Mouse (Mus musculus): ENCODE results near the gene Tsc1. TPM values are rescaled to one million over a fixed set of nuclear protein-coding genes. Genes with fewer than 3 reads are reported as not detected.

Tsc1 gene
- polyA plus RNA-seq, 1 experiment from 2014 or later, result 9.8 TPM

- WGBS (ENCODE audit: insufficient replicate concordance), result 90% methylated on average over 10 of the region's 10 CpGs
- no peak overlapping the region for H3K4me2 ChIP-seq (ENCODE audit: low read depth, low read length)
- peaks cover 74% of the 10 kb centered on the region for H3K4me1 ChIP-seq (ENCODE audit: control insufficient read depth, low read depth, low read length)
- H3K4me3 ChIP-seq (ENCODE audit: low read depth, low read length), result no peak overlapping the region
- H3K27me3 ChIP-seq (ENCODE audit: control insufficient read depth, insufficient read depth, low read depth, low read length), result no peaks in the 10 kb centered on the region
- H3K27ac ChIP-seq (ENCODE audit: low read length), result peak overlapping the region; percentile 15; the same call in 1 of the 2 replicates
- peaks cover 66% of the 10 kb centered on the region for H3K36me3 ChIP-seq (ENCODE audit: control insufficient read depth, insufficient read depth)
- H3K9ac ChIP-seq (ENCODE audit: low read depth, low read length), result no peak overlapping the region
- H3K9me3 ChIP-seq (replicated peaks; ENCODE audit: control insufficient read depth, low read length), result no peaks in the 10 kb centered on the region
- no peak for ATAC-seq (ENCODE audit: low read depth)
Measured at GRCm38 (mm10) chr2:28612436-28613063, 28.5 kb upstream of the Tsc1 start.

DNA sequence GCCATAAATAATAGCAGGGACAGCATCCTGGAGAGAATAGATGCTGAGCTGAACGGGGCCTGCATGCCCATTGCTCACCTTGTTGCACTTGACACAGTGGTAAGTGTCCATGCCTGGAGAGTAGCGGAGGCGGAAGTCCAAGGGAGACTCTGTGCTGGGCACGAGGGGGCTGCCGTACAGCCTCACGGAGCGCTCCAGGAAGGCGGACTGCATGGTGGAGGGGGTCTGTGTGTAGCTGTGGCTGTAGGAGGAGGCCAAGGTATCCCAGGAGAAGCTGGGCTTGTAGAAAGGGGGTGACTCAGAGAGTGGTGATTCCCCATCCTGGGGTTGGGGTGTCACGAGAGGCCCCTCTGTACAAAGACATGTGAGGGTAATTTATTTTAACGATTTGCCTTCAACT, 27.4 kb upstream of the Tsc1 start:
- Histone ChIP-seq H3K4me3 (ENCODE audit: low read depth, low read length) (no peak overlapping the region), H3K9me3 (replicated peaks; ENCODE audit: control insufficient read depth, low read length) (no peaks in the 10 kb centered on the region), H3K36me3 (ENCODE audit: control insufficient read depth, insufficient read depth) (peaks cover 66% of the 10 kb centered on the region), H3K27ac (ENCODE audit: low read length) (peak overlapping the region; percentile 29; the same call in 1 of the 2 replicates), H3K4me2 (ENCODE audit: low read depth, low read length) (no peak overlapping the region), H3K9ac (ENCODE audit: low read depth, low read length) (no peak overlapping the region), H3K27me3 (ENCODE audit: control insufficient read depth, insufficient read depth, low read depth, low read length) (no peaks in the 10 kb centered on the region), H3K4me1 (ENCODE audit: control insufficient read depth, low read depth, low read length) (peaks cover 74% of the 10 kb centered on the region)
- 93% methylated on average over 10 of the region's 10 CpGs for WGBS (ENCODE audit: insufficient replicate concordance)
- ATAC-seq (ENCODE audit: low read depth), result no peak

GRCm38 (mm10) chr2:28616358-28616757, 24.7 kb upstream of the Tsc1 start:
- peak; percentile 33 for ATAC-seq (ENCODE audit: low read depth)
- H3K27ac ChIP-seq (ENCODE audit: low read length), result peak overlapping the region; percentile 98

GRCm38 (mm10) chr2:28616874-28617273, 24.2 kb upstream of the Tsc1 start:
- H3K4me1 ChIP-seq (ENCODE audit: control insufficient read depth, low read depth, low read length), result peaks cover 54% of the 10 kb centered on the region

More at GRCm38 (mm10) chr2:28616358-28616757, 24.7 kb upstream of the Tsc1 start:
- H3K9ac ChIP-seq (ENCODE audit: low read depth, low read length), result peak overlapping the region; percentile 82
- peaks cover 39% of the 10 kb centered on the region for H3K36me3 ChIP-seq (ENCODE audit: control insufficient read depth, insufficient read depth)
- H3K9me3 ChIP-seq (replicated peaks; ENCODE audit: control insufficient read depth, low read length), result no peaks in the 10 kb centered on the region
- H3K4me1 ChIP-seq (ENCODE audit: control insufficient read depth, low read depth, low read length), result peaks cover 58% of the 10 kb centered on the region
- no peaks in the 10 kb centered on the region for H3K27me3 ChIP-seq (ENCODE audit: control insufficient read depth, insufficient read depth, low read depth, low read length)
- H3K4me2 ChIP-seq (ENCODE audit: low read depth, low read length), result peak overlapping the region; percentile 84
- 28% methylated on average over 5 of the region's 5 CpGs for WGBS (ENCODE audit: insufficient replicate concordance)
- H3K4me3 ChIP-seq (ENCODE audit: low read depth, low read length), result peak overlapping the region; percentile 73

GRCm38 (mm10) chr2:28617498-28618486, 23.2 kb upstream of the Tsc1 start:
- peak overlapping the region; percentile 98 for H3K27ac ChIP-seq (ENCODE audit: low read length)
- no peaks in the 10 kb centered on the region for H3K27me3 ChIP-seq (ENCODE audit: control insufficient read depth, insufficient read depth, low read depth, low read length)
- ATAC-seq (ENCODE audit: low read depth), result peak; percentile 38
- 38% methylated on average over 8 of the region's 8 CpGs for WGBS (ENCODE audit: insufficient replicate concordance)
- peak overlapping the region; percentile 82 for H3K9ac ChIP-seq (ENCODE audit: low read depth, low read length)
- peak overlapping the region; percentile 84 for H3K4me2 ChIP-seq (ENCODE audit: low read depth, low read length)
- H3K4me3 ChIP-seq (ENCODE audit: low read depth, low read length), result peak overlapping the region; percentile 73
- H3K9me3 ChIP-seq (replicated peaks; ENCODE audit: control insufficient read depth, low read length), result no peaks in the 10 kb centered on the region
- peaks cover 25% of the 10 kb centered on the region for H3K36me3 ChIP-seq (ENCODE audit: control insufficient read depth, insufficient read depth)
- peaks cover 60% of the 10 kb centered on the region for H3K4me1 ChIP-seq (ENCODE audit: control insufficient read depth, low read depth, low read length)

More at GRCm38 (mm10) chr2:28616874-28617273, 24.2 kb upstream of the Tsc1 start:
- Histone ChIP-seq H3K36me3 (ENCODE audit: control insufficient read depth, insufficient read depth) (peaks cover 34% of the 10 kb centered on the region), H3K4me2 (ENCODE audit: low read depth, low read length) (peak overlapping the region; percentile 84), H3K27ac (ENCODE audit: low read length) (peak overlapping the region; percentile 98), H3K9ac (ENCODE audit: low read depth, low read length) (peak overlapping the region; percentile 82), H3K27me3 (ENCODE audit: control insufficient read depth, insufficient read depth, low read depth, low read length) (no peaks in the 10 kb centered on the region), H3K9me3 (replicated peaks; ENCODE audit: control insufficient read depth, low read length) (no peaks in the 10 kb centered on the region), H3K4me3 (ENCODE audit: low read depth, low read length) (peak overlapping the region; percentile 73)
- ATAC-seq (ENCODE audit: low read depth), result peak; percentile 89
- 26% methylated on average over 9 of the region's 9 CpGs for WGBS (ENCODE audit: insufficient replicate concordance)

GRCm38 (mm10) chr2:28618777-28619336, 22.2 kb upstream of the Tsc1 start:
- H3K4me3 ChIP-seq (ENCODE audit: low read depth, low read length), result peak overlapping the region; percentile 73
- no peaks in the 10 kb centered on the region for H3K9me3 ChIP-seq (replicated peaks; ENCODE audit: control insufficient read depth, low read length)
- H3K27me3 ChIP-seq (ENCODE audit: control insufficient read depth, insufficient read depth, low read depth, low read length), result no peaks in the 10 kb centered on the region
- H3K36me3 ChIP-seq (ENCODE audit: control insufficient read depth, insufficient read depth), result peaks cover 14% of the 10 kb centered on the region
- H3K9ac ChIP-seq (ENCODE audit: low read depth, low read length), result peak overlapping the region; percentile 82
- ATAC-seq (ENCODE audit: low read depth), result no peak
- peak overlapping the region; percentile 98 for H3K27ac ChIP-seq (ENCODE audit: low read length)
- peak overlapping the region; percentile 84 for H3K4me2 ChIP-seq (ENCODE audit: low read depth, low read length)
- WGBS (ENCODE audit: insufficient replicate concordance), result 20% methylated on average over 6 of the region's 6 CpGs
- peaks cover 55% of the 10 kb centered on the region for H3K4me1 ChIP-seq (ENCODE audit: control insufficient read depth, low read depth, low read length)

GRCm38 (mm10) chr2:28619369-28619768, 21.7 kb upstream of the Tsc1 start:
- 24% methylated on average over 6 of the region's 6 CpGs for WGBS (ENCODE audit: insufficient replicate concordance)
- Histone ChIP-seq H3K27ac (ENCODE audit: low read length) (peak overlapping the region; percentile 98), H3K36me3 (ENCODE audit: control insufficient read depth, insufficient read depth) (peaks cover 9% of the 10 kb centered on the region), H3K27me3 (ENCODE audit: control insufficient read depth, insufficient read depth, low read depth, low read length) (no peaks in the 10 kb centered on the region), H3K9me3 (replicated peaks; ENCODE audit: control insufficient read depth, low read length) (no peaks in the 10 kb centered on the region), H3K4me3 (ENCODE audit: low read depth, low read length) (peak overlapping the region; percentile 73), H3K4me2 (ENCODE audit: low read depth, low read length) (peak overlapping the region; percentile 84), H3K4me1 (ENCODE audit: control insufficient read depth, low read depth, low read length) (peaks cover 55% of the 10 kb centered on the region), H3K9ac (ENCODE audit: low read depth, low read length) (peak overlapping the region; percentile 82)
- no peak for ATAC-seq (ENCODE audit: low read depth)

DNA sequence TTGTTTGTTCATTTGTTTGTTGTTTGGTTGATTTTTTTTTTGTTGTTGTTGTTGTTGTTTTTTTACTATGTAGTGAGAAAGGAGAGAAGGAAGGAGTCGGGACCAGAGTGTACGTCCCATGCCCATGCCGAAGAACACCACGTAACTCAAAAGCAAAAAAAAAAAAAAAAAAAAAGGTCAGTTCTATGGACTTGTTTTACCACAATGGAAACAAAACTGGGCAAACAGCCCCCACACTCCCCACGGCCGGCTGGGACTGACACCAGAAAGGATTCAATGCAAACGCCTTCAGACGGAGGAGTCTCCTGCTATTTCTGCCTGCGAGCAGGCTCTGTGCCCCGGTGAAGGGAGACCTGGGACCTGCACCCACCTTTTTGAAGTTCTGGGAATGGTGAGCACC, 20.5 kb upstream of the Tsc1 start:
- H3K4me1 ChIP-seq (ENCODE audit: control insufficient read depth, low read depth, low read length), result peaks cover 45% of the 10 kb centered on the region
- no peaks in the 10 kb centered on the region for H3K36me3 ChIP-seq (ENCODE audit: control insufficient read depth, insufficient read depth)
- no peaks in the 10 kb centered on the region for H3K9me3 ChIP-seq (replicated peaks; ENCODE audit: control insufficient read depth, low read length)
- H3K9ac ChIP-seq (ENCODE audit: low read depth, low read length), result peak overlapping the region; percentile 82
- peak overlapping the region; percentile 84 for H3K4me2 ChIP-seq (ENCODE audit: low read depth, low read length)
- H3K27ac ChIP-seq (ENCODE audit: low read length), result peak overlapping the region; percentile 98
- no peaks in the 10 kb centered on the region for H3K27me3 ChIP-seq (ENCODE audit: control insufficient read depth, insufficient read depth, low read depth, low read length)
- no peak for ATAC-seq (ENCODE audit: low read depth)
- WGBS (ENCODE audit: insufficient replicate concordance), result 26% methylated on average over 10 of the region's 10 CpGs
- peak overlapping the region; percentile 73 for H3K4me3 ChIP-seq (ENCODE audit: low read depth, low read length)

All from liver, embryonic 16.5 days (tissue).